Mouse (Mus musculus) hematopoietic stem cell, adult 5-6 weeks (primary cell): Measurements from ENCODE around the gene Shroom1. TPM values are rescaled to one million over a fixed set of nuclear protein-coding genes. Genes with fewer than 3 reads are reported as not detected.
A peak's percentile ranks its signal among the peaks of the same experiment; 100 is the strongest.

ENCODE experiments used
- ATAC-seq, 2 experiments: fragments of 125-278 bp in 1 of 2; replicated peaks in 1 of 2; 2 replicates each; pipeline ENCODE4 v1.8.0; 2016 to 2017; ENCODE audit warnings: inconsistent platforms in 2 of 2, mild to moderate bottlenecking in 2 of 2, moderate number of reproducible peaks in 2 of 2, low read depth in 1 of 2, moderate TSS enrichment in 1 of 2; ENCODE audit not compliant: low FRiP score in 2 of 2, poor library complexity in 2 of 2, severe bottlenecking in 2 of 2, insufficient read depth in 1 of 2, low TSS enrichment in 1 of 2
- total RNA-seq: library from RNA; stranded (forward); fragments of 172-1452, 232-1000 nt; gene quantifications from 2 replicates; pipeline ENCODE4 v1.2.3, GENCODE M21; 2017

Gene Shroom1
- total RNA-seq, 1 experiment from 2014 or later = not detected

DNA sequence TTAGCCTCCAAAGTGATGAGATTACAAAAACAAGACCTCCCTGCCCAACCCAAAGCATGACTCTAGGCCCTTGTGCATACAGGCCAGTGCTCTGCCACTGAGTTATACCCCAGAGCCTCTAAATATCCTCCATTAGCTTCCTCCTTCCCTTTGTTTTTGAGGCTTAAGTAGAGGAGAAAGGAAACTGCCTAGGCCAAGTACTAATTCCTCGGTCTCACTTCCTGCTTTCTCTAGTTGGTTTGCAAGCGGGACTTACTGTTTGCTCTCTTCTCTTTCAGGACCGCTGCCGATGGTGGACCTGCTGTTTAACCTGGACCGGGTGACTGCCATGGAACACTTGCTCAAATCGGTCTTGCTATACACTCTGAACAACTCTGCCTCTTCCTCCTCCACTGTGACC lies 20.7 kb upstream of the Shroom1 start:
- no peak for ATAC-seq

DNA sequence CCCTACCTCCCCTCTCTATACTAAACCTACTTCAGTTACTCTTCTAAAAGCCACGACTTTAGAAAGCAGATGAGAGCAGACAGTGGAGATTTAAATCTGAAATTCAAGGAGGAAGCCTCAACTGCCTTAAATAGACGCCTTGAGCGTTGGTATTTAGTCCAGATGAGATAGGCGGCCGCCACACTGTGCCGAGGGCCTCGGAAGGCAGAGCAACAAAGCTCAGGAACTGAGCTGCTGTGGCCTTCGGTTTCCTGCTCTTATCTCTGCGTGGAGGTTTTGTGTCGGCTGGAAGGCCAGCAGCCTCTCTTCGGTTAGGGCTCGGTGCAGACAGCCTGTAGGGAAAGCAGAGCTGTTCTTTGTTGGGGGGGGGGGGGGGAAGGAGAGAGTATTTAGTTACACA lies 15.1 kb upstream of the Shroom1 start:
- peak in 1 of 2 experiments; percentile 66; a peak in 2 of 4 replicates for ATAC-seq

DNA sequence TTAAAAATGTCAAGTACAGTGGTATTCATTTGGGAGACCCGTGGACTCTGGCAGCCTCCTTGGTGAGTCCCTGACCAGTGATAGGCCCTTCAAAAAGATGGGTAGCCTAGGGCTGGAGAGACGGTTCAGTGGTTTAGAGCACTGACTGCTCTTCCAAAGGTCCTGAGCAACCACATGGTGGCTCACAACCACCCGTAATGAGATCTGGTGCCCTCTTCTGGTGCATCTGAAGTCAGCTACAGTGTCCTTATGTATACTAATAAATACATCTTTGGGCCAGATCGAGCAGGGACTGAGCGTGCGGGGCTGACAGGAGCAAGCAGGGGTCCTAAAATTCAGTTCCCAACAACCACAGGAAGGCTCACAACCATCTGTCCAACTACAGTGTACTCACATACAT lies 13.1 kb upstream of the Shroom1 start:
- ATAC-seq = no peak

DNA sequence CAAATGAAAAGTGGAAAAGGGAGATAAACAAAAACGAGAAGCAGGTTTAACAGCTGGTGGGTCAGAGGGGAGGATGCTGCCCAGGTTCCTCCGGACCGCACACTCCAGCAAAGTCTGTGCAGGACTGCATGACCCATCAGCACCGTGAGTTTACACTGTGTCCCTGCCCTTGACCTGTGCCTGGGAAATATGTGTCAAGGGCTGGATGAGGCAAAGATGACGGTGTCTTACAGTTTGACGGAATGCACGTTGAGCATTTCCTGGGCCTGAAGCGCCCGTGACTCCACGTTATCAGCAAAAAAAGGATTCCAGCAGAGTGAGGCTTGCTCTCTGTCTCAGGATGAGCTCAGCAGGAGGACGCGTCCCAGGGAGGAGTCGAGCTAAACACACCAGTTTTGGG lies 11.4 kb upstream of the Shroom1 start:
- no peak for ATAC-seq

DNA sequence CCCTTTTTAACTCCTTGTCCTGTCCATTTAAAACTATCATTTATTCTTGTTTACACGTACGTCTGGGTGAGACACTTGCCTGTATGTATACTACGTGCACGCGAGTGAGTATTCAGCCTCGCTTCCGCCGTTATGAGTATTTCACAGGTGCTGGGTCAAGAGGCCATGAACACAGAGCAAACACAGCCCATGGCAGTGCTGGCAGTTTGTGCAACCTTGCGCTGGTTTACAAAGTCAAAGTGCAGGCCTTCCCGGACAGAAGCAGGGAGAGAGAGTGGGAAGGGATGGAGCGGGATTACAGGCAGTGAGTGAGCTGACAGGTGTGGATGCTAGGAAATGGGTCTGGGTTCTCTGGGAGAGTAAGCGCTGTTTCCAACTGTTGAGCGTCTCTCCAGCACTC lies 10.8 kb upstream of the Shroom1 start:
- no peak for ATAC-seq

DNA sequence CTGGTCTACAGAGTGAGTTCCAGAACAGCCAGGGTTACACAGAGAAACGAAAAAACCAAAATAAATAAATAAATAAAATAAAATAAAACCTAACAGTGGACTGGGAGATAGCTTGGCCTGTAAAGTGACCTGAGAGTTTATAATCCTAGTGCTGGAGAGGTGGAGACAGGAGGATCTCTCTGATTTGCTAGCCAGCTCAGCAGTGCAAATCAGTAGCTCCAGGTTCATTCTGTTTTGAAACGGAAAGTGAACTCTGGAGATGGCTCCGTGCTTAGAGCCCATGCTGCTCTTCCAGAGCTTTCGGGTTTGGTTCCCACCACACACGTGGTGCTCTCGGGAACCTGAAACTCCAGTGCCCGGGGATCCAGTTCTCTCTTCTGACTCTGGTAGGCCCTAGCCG lies 9.0 kb upstream of the Shroom1 start:
- no peak for ATAC-seq

DNA sequence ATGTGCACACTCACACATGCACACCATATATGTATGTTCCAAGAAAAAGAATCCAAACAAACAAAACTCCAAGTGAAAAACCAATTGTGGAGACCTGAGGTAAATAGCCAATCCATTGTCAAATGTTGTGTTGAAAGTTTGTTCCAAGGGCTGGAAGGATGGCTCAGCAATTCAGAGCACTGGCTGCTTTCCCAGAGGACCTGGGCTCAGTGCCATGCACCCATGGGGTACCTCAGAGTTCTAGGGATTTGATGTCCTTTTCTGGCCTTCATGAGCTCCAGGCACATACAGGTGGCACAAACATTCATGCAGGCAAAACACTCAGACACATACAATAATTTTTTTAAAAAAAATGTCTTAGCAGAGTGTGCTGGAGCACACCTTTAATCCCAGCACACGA lies 8.5 kb upstream of the Shroom1 start:
- no peak for ATAC-seq

DNA sequence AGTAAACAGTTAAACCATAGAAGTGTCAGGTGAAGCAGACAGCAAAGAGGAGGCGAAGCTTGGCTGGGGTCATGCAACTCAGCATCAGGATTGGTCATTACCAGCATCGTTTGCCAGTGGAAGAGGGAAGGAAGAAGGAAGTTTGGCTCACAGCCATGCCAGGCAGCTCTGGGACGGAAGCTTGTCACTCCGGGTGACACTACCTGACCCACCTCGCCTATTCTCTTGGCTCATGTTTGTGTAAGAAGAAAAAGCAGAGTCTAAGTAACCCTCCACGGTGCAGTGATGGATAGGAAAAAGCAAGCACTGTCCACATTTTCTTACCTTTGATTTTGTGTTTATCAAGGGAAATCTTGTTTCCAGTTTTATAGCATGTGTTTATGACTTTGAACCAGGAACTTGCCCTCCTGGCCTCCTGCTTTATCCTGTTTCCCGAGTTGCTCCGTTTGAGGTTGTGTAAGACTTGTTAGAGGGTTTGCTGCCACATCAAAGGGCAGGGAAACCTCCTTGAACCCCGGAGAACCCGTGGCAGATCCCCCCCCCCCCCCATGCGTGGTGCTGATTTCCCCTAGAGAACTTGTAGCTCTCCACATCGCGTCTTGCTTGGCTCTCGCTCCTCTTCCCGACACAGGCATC lies 6.8 kb upstream of the Shroom1 start:
- ATAC-seq = peak; percentile 22 to 36; a peak in 1 of 4 replicates

DNA sequence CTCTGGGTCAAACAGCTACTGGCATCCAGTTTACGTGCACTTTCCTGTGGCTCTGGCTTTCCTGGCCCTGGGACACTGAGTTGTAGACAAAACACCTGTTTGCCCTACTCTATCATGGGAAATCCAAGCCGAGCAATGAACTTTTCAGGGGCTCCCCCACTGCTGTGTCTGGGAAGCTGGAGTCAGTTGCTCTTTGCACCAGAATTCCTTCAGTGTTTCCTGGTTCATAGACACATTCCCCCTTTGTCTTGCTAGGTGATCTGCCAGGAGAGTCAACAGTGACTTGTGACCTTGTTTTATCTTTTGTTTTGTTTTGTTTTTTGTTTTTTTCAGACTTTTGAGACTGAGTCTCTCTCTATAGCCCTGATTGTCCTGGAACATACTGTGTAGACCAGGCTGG lies 5.6 kb upstream of the Shroom1 start:
- no peak for ATAC-seq

DNA sequence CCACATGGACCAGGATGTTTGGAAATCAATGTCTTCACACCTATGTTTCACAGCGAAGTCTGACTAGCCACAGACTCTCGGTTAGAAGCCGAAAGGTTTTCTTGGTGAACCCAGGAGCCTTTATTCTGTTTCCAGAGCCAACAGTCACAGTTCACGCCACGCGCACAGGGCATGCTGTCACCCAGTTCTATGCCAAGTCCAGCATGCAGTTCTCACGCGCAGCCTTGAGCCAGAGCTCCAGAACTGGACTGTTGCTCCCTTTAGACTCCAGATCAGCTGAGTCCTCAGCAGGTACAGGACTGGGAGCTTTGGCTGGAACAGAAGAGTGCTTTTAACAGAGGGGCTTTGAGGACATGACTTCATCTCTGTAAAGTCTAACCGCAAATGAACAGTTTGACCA lies 4.6 kb upstream of the Shroom1 start:
- no peak for ATAC-seq

DNA sequence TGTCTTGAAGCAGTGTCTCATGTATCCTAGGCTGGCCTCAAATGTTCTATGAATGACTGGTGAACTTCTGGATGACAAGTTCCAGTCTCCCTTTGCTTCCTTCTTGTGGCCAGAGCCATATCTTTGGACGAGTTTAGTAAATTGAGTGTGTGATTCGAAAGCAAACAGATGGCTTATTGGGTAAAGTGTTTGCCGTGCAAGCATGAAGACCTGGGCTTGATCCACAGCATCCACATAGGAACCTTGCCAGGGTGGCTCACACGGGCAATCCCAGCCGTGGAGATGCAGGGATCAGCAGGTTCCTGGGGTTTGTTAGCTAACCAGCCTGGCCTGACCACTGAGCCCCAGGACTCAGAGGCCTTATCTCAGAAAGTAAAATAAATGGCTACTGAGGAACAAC lies 4.0 kb upstream of the Shroom1 start:
- no peak for ATAC-seq

DNA sequence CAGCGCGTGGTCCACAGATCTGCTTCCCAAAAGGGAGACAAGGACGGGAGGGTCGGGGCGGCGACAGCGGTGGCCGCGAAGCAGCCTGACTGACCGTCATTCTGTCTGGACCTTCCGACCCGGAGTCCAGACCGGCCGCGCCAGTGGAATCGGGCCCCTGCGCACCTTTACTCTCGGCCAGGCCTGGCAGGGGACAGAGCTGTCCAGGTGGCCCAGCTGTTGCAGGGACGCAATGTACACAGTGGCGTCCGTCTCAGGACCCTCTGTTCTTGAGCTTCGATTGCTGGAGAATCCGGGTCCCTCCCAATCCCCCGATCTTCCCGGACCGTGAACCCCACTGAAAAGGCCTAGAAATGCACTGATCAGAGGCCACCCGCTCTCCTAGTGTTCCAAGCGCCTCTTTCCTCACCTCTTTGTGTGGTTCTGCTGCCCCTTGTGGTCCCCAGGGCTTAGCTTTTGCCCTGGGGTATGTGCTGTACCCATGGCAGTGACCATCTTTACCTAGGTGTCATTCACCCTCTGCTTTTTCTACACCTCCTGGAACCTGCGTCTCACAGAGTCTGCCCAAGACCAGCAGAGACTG lies 458 bp downstream of the Shroom1 start:
- peak; percentile 35 to 38; a peak in 1 of 4 replicates for ATAC-seq

DNA sequence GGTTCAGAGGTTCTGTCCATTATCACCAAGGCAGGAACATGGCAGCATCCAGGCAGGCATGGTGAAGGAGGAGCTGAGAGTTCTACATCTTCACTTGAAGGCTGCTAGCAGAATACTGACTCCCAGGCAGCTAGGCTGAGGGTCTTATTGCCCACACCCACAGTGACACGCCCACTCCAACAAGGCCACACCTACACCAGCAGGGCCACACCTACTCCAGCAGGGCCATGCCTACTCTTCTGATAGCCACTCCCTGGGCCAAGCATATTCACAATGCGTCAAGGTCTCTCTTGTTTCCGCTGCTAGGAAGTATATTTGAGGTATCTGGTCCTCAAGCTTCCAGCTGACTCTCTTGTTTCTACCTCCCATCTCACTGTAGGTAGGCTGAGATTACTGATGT lies 2.0 kb downstream of the Shroom1 start:
- ATAC-seq = no peak

DNA sequence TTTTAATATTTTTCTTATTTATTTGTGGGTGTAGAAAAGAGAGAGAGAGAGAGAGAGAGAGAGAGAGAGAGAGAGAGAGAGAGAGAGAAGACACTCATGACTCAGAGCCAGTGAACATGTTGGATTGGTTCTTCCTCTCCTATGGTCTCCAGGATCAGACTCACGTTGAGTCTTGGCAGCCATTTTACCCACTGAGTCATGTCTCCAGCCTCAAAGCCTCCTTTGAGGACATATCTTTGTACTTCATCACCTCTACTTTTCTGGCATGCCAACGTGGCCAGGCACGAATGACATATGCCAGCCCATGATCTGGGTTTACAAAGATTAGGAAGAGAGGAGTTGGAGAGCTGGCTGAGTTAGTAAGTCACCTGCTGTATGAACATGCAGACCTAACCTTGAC lies 3.2 kb downstream of the Shroom1 start:
- no peak for ATAC-seq

DNA sequence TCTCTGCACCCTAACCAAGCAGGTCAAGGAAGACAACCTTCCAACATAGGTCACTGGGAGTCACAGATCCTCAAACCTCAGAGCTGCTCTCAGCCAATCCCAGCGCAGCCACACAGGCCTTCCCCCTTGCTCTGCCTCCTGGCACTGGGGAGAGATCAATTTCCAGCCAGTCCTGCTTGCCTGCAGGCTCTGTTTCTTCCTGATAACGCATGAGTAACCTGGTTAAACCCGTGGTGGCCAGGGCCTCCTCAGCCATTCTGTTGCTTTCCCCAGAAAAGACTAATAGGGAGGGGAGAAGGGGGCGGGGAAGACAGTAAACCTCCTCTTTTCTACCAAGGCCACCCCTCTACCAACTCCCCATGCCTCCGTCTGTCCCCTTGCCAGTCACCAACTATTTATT lies 4.7 kb downstream of the Shroom1 start:
- no peak for ATAC-seq

DNA sequence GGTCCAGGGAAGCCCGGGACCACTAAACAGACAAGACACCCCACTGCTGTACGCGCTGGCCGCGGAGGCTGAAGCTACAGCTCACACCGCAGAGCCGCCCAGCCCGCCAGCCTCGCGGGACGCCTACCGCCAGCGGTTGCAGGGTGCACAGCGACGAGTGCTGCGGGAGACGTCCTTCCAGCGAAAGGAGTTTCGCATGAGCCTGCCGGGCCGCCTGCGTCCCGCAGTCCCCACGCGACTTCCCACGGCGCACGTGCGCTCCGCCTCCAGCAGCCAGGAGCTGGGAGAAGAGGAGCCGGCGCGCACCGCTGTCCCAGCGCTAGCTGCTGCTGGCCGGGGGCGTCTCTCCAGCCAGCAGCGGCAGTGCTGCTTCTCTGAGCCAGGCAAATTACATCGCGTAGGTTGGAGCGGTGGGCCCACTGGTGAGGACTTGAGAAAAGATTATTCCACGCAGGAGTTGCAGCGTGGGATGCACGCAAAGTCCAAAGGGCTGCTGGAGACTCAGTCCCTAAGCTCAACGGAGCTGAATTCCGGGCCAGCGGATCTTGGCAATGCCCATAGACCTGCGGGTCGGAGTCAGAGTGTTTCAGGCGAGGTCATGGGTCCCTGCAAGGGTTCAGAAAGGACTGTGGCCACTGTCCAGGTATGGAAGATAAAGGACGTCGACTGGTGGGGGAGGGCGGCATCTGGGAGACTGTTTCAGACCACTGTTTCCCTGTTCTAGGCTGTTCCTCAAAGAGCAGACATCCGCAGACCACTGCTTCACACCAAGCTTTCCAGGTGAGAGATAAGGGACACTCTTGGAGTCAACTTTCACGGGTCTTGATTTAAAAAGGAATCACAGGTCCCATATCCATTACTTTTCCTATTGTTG lies 6.8 kb downstream of the Shroom1 start:
- ATAC-seq = peak in 1 of 2 experiments; percentile 31; a peak in 2 of 4 replicates

DNA sequence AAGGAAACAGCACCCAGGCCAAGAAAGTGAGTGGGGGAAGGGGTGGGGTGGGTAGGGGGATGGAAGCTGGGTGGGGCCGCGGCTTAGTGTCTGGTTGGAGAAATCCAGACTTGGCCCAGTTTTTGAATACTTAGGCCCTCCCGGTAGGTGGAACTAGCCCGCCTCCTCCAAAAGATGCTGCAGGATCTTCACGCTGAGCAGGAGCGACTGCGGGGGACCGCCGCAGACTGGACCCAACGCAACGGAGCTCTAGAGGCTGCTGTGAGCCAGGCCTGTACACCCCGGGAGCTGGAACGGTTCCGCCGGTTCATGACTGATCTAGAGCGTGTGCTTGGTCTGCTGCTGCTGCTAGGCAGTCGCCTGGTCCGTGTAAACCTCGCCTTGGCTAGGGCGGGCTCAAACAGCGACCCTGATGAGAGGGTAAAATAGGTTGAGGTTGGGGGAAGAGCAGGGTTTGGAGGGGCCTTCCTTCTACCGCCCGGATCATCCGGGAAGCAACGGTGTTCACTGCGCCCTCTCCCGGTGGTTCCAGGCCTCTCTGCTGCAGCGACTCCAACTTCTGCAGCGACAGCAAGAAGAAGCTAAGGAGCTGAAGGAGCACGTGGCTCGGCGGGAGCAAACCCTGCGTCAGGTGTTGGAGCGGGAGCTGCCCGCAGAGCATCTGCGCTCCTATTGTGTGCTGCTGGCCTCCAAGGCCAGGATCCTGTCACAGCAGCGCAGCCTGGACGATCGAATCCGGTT lies 9.4 kb downstream of the Shroom1 start:
- ATAC-seq = peak; percentile 17 to 45; a peak in 2 of 4 replicates
